Mouse (Mus musculus) forebrain, embryonic 13.5 days (tissue): Measurements from ENCODE around the gene Fam163a. TPM values are rescaled to one million over a fixed set of nuclear protein-coding genes. Genes with fewer than 3 reads are reported as not detected.
A peak's percentile ranks its signal among the peaks of the same experiment; 100 is the strongest.

Source experiments
- ATAC-seq: fragments of 200-750 bp; cut with Nextera tagmentation; 2 replicates; pipeline ENCODE4 v1.8.0; 2017
- H3K27ac ChIP-seq: fragments of 300-500 bp; sonication (generic); 2 replicates; pipeline ENCODE4 v1.5.1; 2015; ENCODE audit warnings: inconsistent platforms, mild to moderate bottlenecking, moderate library complexity
- H3K27me3 ChIP-seq: fragments of 300-500 bp; sonication (generic); 2 replicates; pipeline ENCODE4 v1.6.1; 2015; ENCODE audit warnings: mild to moderate bottlenecking, inconsistent platforms
- H3K36me3 ChIP-seq: fragments of 300-500 bp; sonication (generic); 2 replicates; pipeline ENCODE4 v1.6.1; 2015; ENCODE audit warnings: mild to moderate bottlenecking, inconsistent platforms; ENCODE audit not compliant: poor library complexity, severe bottlenecking
- H3K4me1 ChIP-seq: fragments of 300-500 bp; sonication (generic); 2 replicates; pipeline ENCODE4 v1.6.1; 2015; ENCODE audit warnings: inconsistent platforms
- H3K4me2 ChIP-seq: fragments of 300-500 bp; sonication (generic); 2 replicates; pipeline ENCODE4 v1.6.1; 2015; ENCODE audit warnings: inconsistent platforms, mild to moderate bottlenecking, moderate library complexity
- H3K4me3 ChIP-seq: fragments of 300-500 bp; sonication (generic); 2 replicates; pipeline ENCODE4 v1.5.1; 2015; ENCODE audit warnings: mild to moderate bottlenecking, inconsistent platforms
- H3K9ac ChIP-seq: fragments of 300-500 bp; sonication (generic); 2 replicates; pipeline ENCODE4 v1.6.1; 2015; ENCODE audit warnings: mild to moderate bottlenecking, inconsistent platforms
- H3K9me3 ChIP-seq: fragments of 300-500 bp; sonication (generic); replicated peaks from 2 replicates; pipeline ENCODE4 v1.6.1; 2016; ENCODE audit warnings: inconsistent platforms
- WGBS: fragments of 180-500 bp; shearing (Covaris S2); methylation state at CpG from one replicate; pipeline ENCODE4 v1.1.7; 2015; 5-methylcytosine and 5-hydroxymethylcytosine counted together
- polyA plus RNA-seq: library from polyadenylated mRNA; unstranded; fragments of >200 nt; fragmentation: Nextera tagmentation; extraction: Ambion mirVana; gene quantifications from 2 replicates; pipeline ENCODE4 v1.2.1, GENCODE M21; 2015

Gene Fam163a
- polyA plus RNA-seq, 1 experiment from 2014 or later: 2.1 TPM

- no peak overlapping the region for H3K4me2 ChIP-seq
- H3K27me3 ChIP-seq: no peaks in the 10 kb centered on the region
- H3K9me3 ChIP-seq: no peaks in the 10 kb centered on the region
- WGBS: 78% methylated on average over 9 of the region's 9 CpGs
- H3K4me3 ChIP-seq: no peak overlapping the region
- H3K27ac ChIP-seq: no peak overlapping the region
- H3K9ac ChIP-seq: no peak overlapping the region
- H3K36me3 ChIP-seq: no peaks in the 10 kb centered on the region
- ATAC-seq: no peak
- H3K4me1 ChIP-seq: peaks cover 13% of the 10 kb centered on the region; the same call in 1 of the 2 replicates
These were observed 93.7 kb downstream of the Fam163a start for GRCm38 (mm10) chr1:156111090-156111489.

DNA sequence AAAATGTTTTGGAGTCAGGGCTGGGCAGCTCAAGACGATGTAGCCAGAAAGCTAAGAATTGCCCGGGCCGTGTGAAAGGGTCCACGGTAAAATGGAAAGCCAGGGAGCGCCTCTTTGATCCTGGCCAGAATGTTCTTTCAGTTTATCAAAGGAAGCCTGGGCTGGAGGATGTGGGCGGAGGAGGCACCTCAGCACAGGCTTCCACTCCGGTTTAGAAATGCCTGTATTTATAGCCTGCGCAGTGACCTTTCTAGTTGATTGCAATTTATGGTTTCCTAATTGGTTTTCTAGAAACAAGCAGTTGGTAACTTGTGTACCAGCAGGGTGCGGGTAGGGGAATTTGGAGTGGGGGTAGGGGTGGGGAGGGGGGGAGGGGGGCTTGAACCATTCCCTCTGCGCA is 96.4 kb downstream of the Fam163a start:
- Histone ChIP-seq H3K27me3 (no peaks in the 10 kb centered on the region), H3K4me2 (no peak overlapping the region), H3K36me3 (no peaks in the 10 kb centered on the region), H3K9ac (no peak overlapping the region), H3K27ac (no peak overlapping the region), H3K4me1 (peaks cover 7% of the 10 kb centered on the region; the same call in 1 of the 2 replicates), H3K9me3 (0 out of 2 replicates have a peak, but pooled peaks cover 3% of the 10 kb centered on the region), H3K4me3 (no peak overlapping the region)
- ATAC-seq: no peak
- 22% methylated on average over 10 of the region's 10 CpGs for WGBS

DNA sequence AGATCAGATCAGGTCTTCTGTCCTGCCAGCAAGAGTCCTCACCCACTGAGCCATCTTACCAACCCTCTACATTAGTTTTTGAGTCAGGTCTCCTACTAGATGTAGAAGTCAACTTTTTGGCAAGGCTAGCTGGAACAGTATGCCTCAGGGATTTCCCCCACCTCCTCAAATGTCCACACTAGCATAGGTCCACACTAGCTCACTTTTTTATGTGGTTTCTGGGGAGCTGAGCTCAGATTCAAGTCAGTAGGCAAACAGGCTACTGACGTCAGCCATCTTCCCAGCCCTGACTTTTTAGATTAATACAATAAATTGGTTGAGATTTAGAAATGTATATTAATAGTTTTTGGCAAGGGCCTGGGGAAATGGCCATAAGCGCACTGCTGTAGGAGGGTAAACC is 97.4 kb downstream of the Fam163a start:
- WGBS: 89% methylated on average over 2 of the region's 2 CpGs
- Histone ChIP-seq H3K27me3 (no peaks in the 10 kb centered on the region), H3K4me2 (no peak overlapping the region), H3K9me3 (0 out of 2 replicates have a peak, but pooled peaks cover 3% of the 10 kb centered on the region), H3K27ac (no peak overlapping the region), H3K9ac (no peak overlapping the region), H3K36me3 (no peaks in the 10 kb centered on the region), H3K4me1 (peaks cover 7% of the 10 kb centered on the region; the same call in 1 of the 2 replicates), H3K4me3 (no peak overlapping the region)
- ATAC-seq: no peak

GRCm38 (mm10) chr1:156105381-156105780 is 99.4 kb downstream of the Fam163a start:
- Histone ChIP-seq H3K27ac (no peak overlapping the region), H3K27me3 (no peaks in the 10 kb centered on the region), H3K9ac (no peak overlapping the region), H3K9me3 (peaks cover 7% of the 10 kb centered on the region; the same call in 1 of the 2 replicates), H3K36me3 (no peaks in the 10 kb centered on the region), H3K4me3 (no peak overlapping the region), H3K4me1 (no peaks in the 10 kb centered on the region), H3K4me2 (no peak overlapping the region)
- WGBS: 63% methylated on average over 2 of the region's 2 CpGs
- ATAC-seq: no peak

- ATAC-seq: no peak
- no peak overlapping the region for H3K4me3 ChIP-seq
- no peak overlapping the region for H3K9ac ChIP-seq
- no peak overlapping the region for H3K27ac ChIP-seq
- H3K36me3 ChIP-seq: no peaks in the 10 kb centered on the region
- H3K27me3 ChIP-seq: no peaks in the 10 kb centered on the region
- H3K4me1 ChIP-seq: no peaks in the 10 kb centered on the region
- H3K9me3 ChIP-seq: peaks cover 12% of the 10 kb centered on the region; the same call in 1 of the 2 replicates
- H3K4me2 ChIP-seq: no peak overlapping the region
- 90% methylated on average over 2 of the region's 2 CpGs for WGBS
These were observed 101.1 kb downstream of the Fam163a start for GRCm38 (mm10) chr1:156103763-156104162.

- Histone ChIP-seq H3K4me1 (peaks cover 10% of the 10 kb centered on the region; the same call in 1 of the 2 replicates), H3K36me3 (no peaks in the 10 kb centered on the region), H3K9ac (no peak overlapping the region), H3K4me2 (no peak overlapping the region), H3K9me3 (no peaks in the 10 kb centered on the region), H3K4me3 (no peak overlapping the region), H3K27me3 (no peaks in the 10 kb centered on the region), H3K27ac (no peak overlapping the region)
- 94% methylated on average over 4 of the region's 4 CpGs for WGBS
- no peak for ATAC-seq
These were observed 113.0 kb downstream of the Fam163a start for GRCm38 (mm10) chr1:156091811-156092210.

- no peak overlapping the region for H3K4me3 ChIP-seq
- H3K27ac ChIP-seq: no peak overlapping the region
- no peaks in the 10 kb centered on the region for H3K9me3 ChIP-seq
- peaks cover 10% of the 10 kb centered on the region; the same call in 1 of the 2 replicates for H3K4me1 ChIP-seq
- H3K27me3 ChIP-seq: no peaks in the 10 kb centered on the region
- ATAC-seq: peak; percentile 63; the same call in 1 of the 2 replicates
- no peak overlapping the region for H3K4me2 ChIP-seq
- H3K36me3 ChIP-seq: no peaks in the 10 kb centered on the region
- WGBS: 37% methylated on average over 4 of the region's 4 CpGs
- H3K9ac ChIP-seq: no peak overlapping the region
These were observed 114.8 kb downstream of the Fam163a start for GRCm38 (mm10) chr1:156090042-156090441.

DNA sequence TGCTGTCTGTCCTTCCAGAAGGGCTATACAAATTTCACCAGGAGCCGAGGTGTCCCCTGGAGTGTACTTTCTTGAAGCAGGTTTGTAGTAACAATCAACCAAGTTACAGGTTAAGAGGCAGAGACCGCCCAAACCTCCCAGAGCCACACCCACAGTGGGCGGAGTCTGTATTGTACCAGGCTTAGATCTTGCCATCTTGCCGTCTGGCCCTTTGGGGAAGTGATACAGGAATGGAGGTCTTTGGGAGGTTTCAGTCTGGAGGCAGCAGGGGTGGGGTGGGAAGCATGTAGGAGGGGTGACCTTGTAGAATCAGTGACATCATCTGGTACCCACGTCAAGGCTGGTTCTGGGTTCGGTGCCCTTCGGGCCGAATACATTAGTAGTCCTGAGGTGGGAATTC is 115.3 kb downstream of the Fam163a start:
- no peak overlapping the region for H3K9ac ChIP-seq
- H3K36me3 ChIP-seq: no peaks in the 10 kb centered on the region
- H3K4me1 ChIP-seq: peaks cover 10% of the 10 kb centered on the region; the same call in 1 of the 2 replicates
- no peak overlapping the region for H3K4me3 ChIP-seq
- H3K4me2 ChIP-seq: no peak overlapping the region
- WGBS: 78% methylated on average over 8 of the region's 8 CpGs
- ATAC-seq: no peak
- H3K27ac ChIP-seq: no peak overlapping the region
- H3K9me3 ChIP-seq: no peaks in the 10 kb centered on the region
- H3K27me3 ChIP-seq: no peaks in the 10 kb centered on the region

DNA sequence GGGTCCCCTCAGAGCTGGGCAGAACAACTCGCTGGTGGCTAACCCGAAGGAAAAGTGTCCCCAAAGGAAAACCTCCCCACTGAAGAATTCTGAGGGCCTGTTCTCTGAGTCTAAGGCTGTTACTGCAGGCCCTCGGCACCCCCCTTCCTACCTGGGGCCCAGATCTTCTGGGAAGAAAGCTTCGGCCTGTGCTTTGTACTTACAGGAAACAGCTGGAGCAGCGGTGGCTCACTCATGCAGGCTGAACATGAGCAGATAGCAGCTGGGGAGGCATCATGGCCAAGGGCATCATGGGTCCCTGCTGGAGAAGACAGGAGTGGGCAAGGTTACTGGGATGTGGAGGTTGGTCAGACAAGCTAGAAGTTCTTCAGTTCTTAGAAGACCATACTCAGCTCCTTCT is 117.2 kb downstream of the Fam163a start:
- WGBS: 82% methylated on average over 5 of the region's 5 CpGs
- H3K4me1 ChIP-seq: peaks cover 10% of the 10 kb centered on the region; the same call in 1 of the 2 replicates
- H3K4me3 ChIP-seq: no peak overlapping the region
- no peak overlapping the region for H3K27ac ChIP-seq
- H3K36me3 ChIP-seq: no peaks in the 10 kb centered on the region
- no peak overlapping the region for H3K4me2 ChIP-seq
- H3K9ac ChIP-seq: no peak overlapping the region
- no peaks in the 10 kb centered on the region for H3K27me3 ChIP-seq
- no peaks in the 10 kb centered on the region for H3K9me3 ChIP-seq
- ATAC-seq: no peak

DNA sequence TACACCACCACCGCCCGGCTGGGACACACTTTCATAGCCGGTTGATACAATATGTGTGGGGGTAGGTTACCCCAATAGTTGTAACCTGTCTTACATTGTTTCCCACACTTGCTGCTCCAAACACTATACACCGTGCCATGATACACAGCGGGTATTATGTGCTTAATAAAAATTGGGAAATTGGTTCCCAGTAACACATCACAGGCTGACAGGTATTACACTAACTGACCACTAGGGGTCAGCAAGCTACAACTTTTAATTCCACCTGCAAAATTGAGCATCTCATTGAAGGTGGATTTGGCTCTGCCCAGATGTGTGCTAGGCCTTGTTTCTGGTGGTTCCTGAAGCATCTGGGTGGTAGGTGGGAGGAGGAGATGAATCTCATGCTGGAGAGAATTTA is 119.1 kb downstream of the Fam163a start:
- Histone ChIP-seq H3K27me3 (no peaks in the 10 kb centered on the region), H3K4me1 (peaks cover 10% of the 10 kb centered on the region; the same call in 1 of the 2 replicates), H3K9ac (no peak overlapping the region), H3K36me3 (no peaks in the 10 kb centered on the region), H3K4me2 (no peak overlapping the region), H3K27ac (no peak overlapping the region), H3K9me3 (no peaks in the 10 kb centered on the region), H3K4me3 (no peak overlapping the region)
- peak; percentile 68; the same call in 1 of the 2 replicates for ATAC-seq
- 60% methylated on average over 5 of the region's 5 CpGs for WGBS

DNA sequence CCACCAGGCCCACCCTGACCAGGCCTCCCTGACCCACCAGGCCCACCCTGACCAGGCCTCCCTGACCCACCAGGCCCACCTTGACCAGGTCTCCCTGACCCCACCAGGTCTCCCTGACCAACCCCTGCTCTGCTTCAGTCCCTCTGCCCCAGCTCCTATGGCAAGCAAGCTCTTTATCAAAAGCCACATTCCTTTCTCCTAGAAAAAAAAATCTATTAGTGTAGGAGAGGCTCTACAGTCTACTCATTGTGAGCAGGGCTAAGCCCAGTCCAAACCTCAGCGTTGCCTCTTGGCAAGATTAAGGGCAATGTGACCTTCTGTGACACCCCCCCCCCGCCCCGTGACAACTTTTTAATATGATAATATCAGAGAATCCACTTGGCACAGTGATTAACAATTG is 120.2 kb downstream of the Fam163a start:
- no peak overlapping the region for H3K9ac ChIP-seq
- H3K9me3 ChIP-seq: no peaks in the 10 kb centered on the region
- no peak overlapping the region for H3K27ac ChIP-seq
- H3K4me1 ChIP-seq: 0 out of 2 replicates have a peak, but pooled peaks cover under 1% of the 10 kb centered on the region
- WGBS: 58% methylated on average over 3 of the region's 3 CpGs
- H3K4me3 ChIP-seq: no peak overlapping the region
- no peaks in the 10 kb centered on the region for H3K27me3 ChIP-seq
- ATAC-seq: no peak
- H3K4me2 ChIP-seq: no peak overlapping the region
- no peaks in the 10 kb centered on the region for H3K36me3 ChIP-seq

- H3K4me3 ChIP-seq: no peak overlapping the region
- no peak overlapping the region for H3K27ac ChIP-seq
- H3K36me3 ChIP-seq: no peaks in the 10 kb centered on the region
- H3K9ac ChIP-seq: no peak overlapping the region
- ATAC-seq: no peak
- H3K27me3 ChIP-seq: no peaks in the 10 kb centered on the region
- WGBS: 68% methylated on average over 3 of the region's 3 CpGs
- no peaks in the 10 kb centered on the region for H3K4me1 ChIP-seq
- H3K9me3 ChIP-seq: no peaks in the 10 kb centered on the region
- no peak overlapping the region for H3K4me2 ChIP-seq
These were observed 127.2 kb downstream of the Fam163a start for GRCm38 (mm10) chr1:156077655-156078054.

GRCm38 (mm10) chr1:156076474-156076873 is 128.4 kb downstream of the Fam163a start:
- no peaks in the 10 kb centered on the region for H3K4me1 ChIP-seq
- ATAC-seq: no peak
- no peaks in the 10 kb centered on the region for H3K36me3 ChIP-seq
- no peak overlapping the region for H3K9ac ChIP-seq
- no peak overlapping the region for H3K27ac ChIP-seq
- H3K9me3 ChIP-seq: no peaks in the 10 kb centered on the region
- H3K4me2 ChIP-seq: no peak overlapping the region
- H3K4me3 ChIP-seq: no peak overlapping the region
- no peaks in the 10 kb centered on the region for H3K27me3 ChIP-seq
- 60% methylated on average over 4 of the region's 4 CpGs for WGBS
